In the genomic region with DNA sequence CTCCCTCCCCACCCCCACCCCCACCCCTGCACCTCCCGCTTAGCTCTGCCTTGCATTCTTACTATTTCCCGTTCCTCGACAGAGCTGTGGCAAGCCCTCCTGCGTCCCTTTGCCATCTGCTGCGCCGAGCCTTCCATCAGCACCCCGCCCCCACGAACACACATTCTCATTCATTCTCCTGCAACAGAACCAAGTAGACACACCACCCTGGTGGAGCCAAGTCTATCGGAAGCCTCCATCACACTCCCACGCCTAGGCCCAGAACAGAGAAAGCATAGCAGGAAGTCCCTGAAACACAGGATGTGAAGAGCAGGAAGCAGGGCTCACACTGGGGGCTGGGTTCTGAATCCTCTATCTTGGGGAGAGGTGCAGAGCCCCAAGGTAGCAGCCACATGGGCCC, we compare ENCODE assay signal across 18 mouse cellular contexts. TPM values are rescaled to one million over a fixed set of nuclear protein-coding genes. Genes with fewer than 3 reads are reported as not detected.
DNase-seq lines count a peak whose midpoint lies in the region; ATAC-seq lines count a peak whose summit lies in the region.
"Had no signal": no experiment of that assay in that cellular context is flagged by ENCODE, and none has a peak within 500 bp of the region (broad histone marks: within the 10 kb centered on the region; RNA-seq: fewer than 3 reads in every experiment).

No protein-coding gene starts in this region.

- H3K9ac ChIP-seq in hindbrain, embryonic 11.5 days (ENCODE audit: low read depth, low read length) = no peak overlapping the region
- H3K9ac ChIP-seq: forebrain, embryonic 15.5 days; heart, embryonic 12.5 days; kidney, embryonic 15.5 days; lung, embryonic 15.5 days had no signal

- no peak for ATAC-seq in hindbrain, embryonic 11.5 days (ENCODE audit: low FRiP score)
- ATAC-seq: forebrain, embryonic 15.5 days; midbrain, embryonic 16.5 days had no signal

- H3K27me3 ChIP-seq in embryonic facial prominence, embryonic 10.5 days (replicated peaks; ENCODE audit: low read depth, poor library complexity, severe bottlenecking) = peaks cover 19% of the 10 kb centered on the region
- H3K27me3 ChIP-seq in hindbrain, embryonic 11.5 days (ENCODE audit: control insufficient read depth, insufficient read depth, low read length) = no peaks in the 10 kb centered on the region
- H3K27me3 ChIP-seq: forebrain, embryonic 15.5 days; lung, embryonic 15.5 days had no signal

- no peak overlapping the region for H3K4me2 ChIP-seq in hindbrain, embryonic 11.5 days (replicated peaks; ENCODE audit: low read depth, low read length)
- H3K4me2 ChIP-seq: forebrain, embryonic 15.5 days; heart, embryonic 12.5 days; kidney, embryonic 15.5 days; liver, embryonic 11.5 days; lung, embryonic 15.5 days had no signal

- no peak overlapping the region for H3K4me3 ChIP-seq in embryonic facial prominence, embryonic 10.5 days
- no peak overlapping the region for H3K4me3 ChIP-seq in hindbrain, embryonic 11.5 days (ENCODE audit: low read depth, low read length)
- H3K4me3 ChIP-seq: forebrain, embryonic 15.5 days; heart, embryonic 12.5 days; kidney, embryonic 15.5 days; lung, embryonic 15.5 days; megakaryocyte, embryonic 14.5 days had no signal

- H3K27ac ChIP-seq in embryonic facial prominence, embryonic 10.5 days (replicated peaks) = peak overlapping the region; percentile 24; the same call in 1 of the 2 replicates
- no peak overlapping the region for H3K27ac ChIP-seq in hindbrain, embryonic 11.5 days (ENCODE audit: low read depth, low read length)
- H3K27ac ChIP-seq: kidney, embryonic 15.5 days; lung, embryonic 15.5 days had no signal

- H3K9me3 ChIP-seq in embryonic facial prominence, embryonic 10.5 days = no peaks in the 10 kb centered on the region
- H3K9me3 ChIP-seq in hindbrain, embryonic 11.5 days (ENCODE audit: control insufficient read depth, low read length) = no peaks in the 10 kb centered on the region
- H3K9me3 ChIP-seq: forebrain, embryonic 15.5 days; heart, embryonic 12.5 days; kidney, embryonic 15.5 days; lung, embryonic 15.5 days had no signal

- WGBS in embryonic facial prominence, embryonic 10.5 days = 83% methylated on average over 10 of the region's 10 CpGs
- 82% methylated on average over 10 of the region's 10 CpGs for WGBS in hindbrain, embryonic 11.5 days

- no peaks in the 10 kb centered on the region for H3K36me3 ChIP-seq in embryonic facial prominence, embryonic 10.5 days (replicated peaks)
- H3K36me3 ChIP-seq in hindbrain, embryonic 11.5 days (ENCODE audit: control insufficient read depth, insufficient read depth, low read length) = no peaks in the 10 kb centered on the region
- H3K36me3 ChIP-seq: forebrain, embryonic 15.5 days; heart, embryonic 12.5 days; kidney, embryonic 15.5 days; lung, embryonic 15.5 days had no signal

- peak; percentile 65 to 72 for DNase-seq in cerebellum, postnatal 14 days
- no peak for DNase-seq in cerebellum, postnatal 36 days
- DNase-seq in embryonic facial prominence, embryonic 10.5 days (ENCODE audit: low spot score) = no peak
- DNase-seq in left cerebral cortex, adult 11 months (ENCODE audit: low spot score) = peak; percentile 21
- DNase-seq in right cerebral cortex, postnatal 10 days (ENCODE audit: low spot score in 2 of 2) = peak; percentile 69 to 73
- DNase-seq in heart, postnatal 25 days (ENCODE audit: low spot score) = no peak
- DNase-seq in MN1 (ENCODE audit: low spot score) = no peak
- DNase-seq in hindbrain, embryonic 11.5 days (ENCODE audit: low spot score) = no peak
- DNase-seq: cerebellum, adult 11-12 months; gastrocnemius, postnatal 25 days; heart, postnatal 4 days had no signal

- intact Hi-C loops in heart, postnatal 25 days (cut with DNase I) = no loop called here

- peaks cover 42% of the 10 kb centered on the region for H3K4me1 ChIP-seq in embryonic facial prominence, embryonic 10.5 days
- 0 out of 2 replicates have a peak, but pooled peaks cover 5% of the 10 kb centered on the region for H3K4me1 ChIP-seq in hindbrain, embryonic 11.5 days (replicated peaks; ENCODE audit: control insufficient read depth, insufficient read depth, low read length)
- H3K4me1 ChIP-seq: lung, embryonic 15.5 days; megakaryocyte, embryonic 14.5 days had no signal

RNA-seq across cellular contexts. Expression of gene Rtl6, which starts 51.6 kb away (rescaled TPM):
- 25.1 and 26.0 TPM in 2 replicates for polyA plus RNA-seq in embryonic facial prominence, embryonic 10.5 days (2016; fragmentation: Nextera tagmentation; extraction: Ambion mirVana)
- total RNA-seq in heart, postnatal 25 days (2021) = 1 to 10 TPM; 6.5 to 7.2 TPM
- polyA plus RNA-seq in hindbrain, embryonic 11.5 days (2014; fragmentation: Nextera tagmentation; extraction: Ambion mirVana) = 13.0 and 18.5 TPM in 2 replicates

RNA-seq across cellular contexts. Expression of gene Shisal1, which starts 59.1 kb away (rescaled TPM):
- 1.9 and 2.2 TPM in 2 replicates for polyA plus RNA-seq in embryonic facial prominence, embryonic 10.5 days (2016; fragmentation: Nextera tagmentation; extraction: Ambion mirVana)
- 1 to 10 TPM in 1 of 2 experiments, under 1 TPM in 1; 0.75 to 2.4 TPM for total RNA-seq in heart, postnatal 25 days (2021)
- 3.2 and 5.0 TPM in 2 replicates for polyA plus RNA-seq in hindbrain, embryonic 11.5 days (2014; fragmentation: Nextera tagmentation; extraction: Ambion mirVana)

Comparison
In these comparisons a context has a peak if more than half of its experiments do, and no peak if none do; other contexts are left out.
1. DNase-seq: peak in cerebellum, postnatal 14 days (2 of 2), left cerebral cortex, adult 11 months (single experiment) and right cerebral cortex, postnatal 10 days (2 of 2); none in cerebellum, postnatal 36 days (0 of 2), embryonic facial prominence, embryonic 10.5 days (single experiment), heart, postnatal 25 days (single experiment), MN1 (single experiment) and hindbrain, embryonic 11.5 days (single experiment).